Mouse (Mus musculus) CH12F3 (cell line): ENCODE data around the gene A430033K04Rik.

Experiments used
- in situ Hi-C: fragments of 300-500 bp; cut with MboI; formaldehyde crosslinking; loops from 2 replicates; pipeline ENCODE4 v1.14.3; 2020; ENCODE audit warnings: low sequenced_read_pairs

The A430033K04Rik gene

GRCm38 (mm10) chr5:138622645-138623477, at the start of gene A430033K04Rik:
Gene A430033K04Rik, plus strand, starts transcription at chr5:138622859.
- in situ Hi-C loops: no loop called here

- in situ Hi-C loops: no loop called here
Observed at GRCm38 (mm10) chr5:138587396-138587795, 35.3 kb upstream of the A430033K04Rik start.

- in situ Hi-C loops: no loop called here
Observed at GRCm38 (mm10) chr5:138618353-138618752, 4.3 kb upstream of the A430033K04Rik start.

GRCm38 (mm10) chr5:138619211-138620128, 3.2 kb upstream of the A430033K04Rik start, which contains the start of gene Zfp68:
Gene Zfp68, minus strand, starts transcription at chr5:138619761.
- in situ Hi-C loops: no loop called here

GRCm38 (mm10) chr5:138620836-138621235, 1.8 kb upstream of the A430033K04Rik start:
- in situ Hi-C loops: no loop called here

- in situ Hi-C loops: no loop called here
Observed at GRCm38 (mm10) chr5:138623478-138623875, 818 bp downstream of the A430033K04Rik start.

GRCm38 (mm10) chr5:138636486-138636885, 13.8 kb downstream of the A430033K04Rik start:
- in situ Hi-C loops: no loop called here

- in situ Hi-C loops: no loop called here
Observed at GRCm38 (mm10) chr5:138641081-138641480, 18.4 kb downstream of the A430033K04Rik start.

- in situ Hi-C loops: no loop called here
Observed at GRCm38 (mm10) chr5:138641761-138642160, 19.1 kb downstream of the A430033K04Rik start.

- in situ Hi-C loops: no loop called here
Observed at GRCm38 (mm10) chr5:138652911-138653310, 30.3 kb downstream of the A430033K04Rik start.

- in situ Hi-C loops: no loop called here
Observed at GRCm38 (mm10) chr5:138656477-138657156, 34.0 kb downstream of the A430033K04Rik start.

- in situ Hi-C loops: no loop called here
Observed at GRCm38 (mm10) chr5:138657407-138657806, 34.7 kb downstream of the A430033K04Rik start.

GRCm38 (mm10) chr5:138657854-138658253, 35.2 kb downstream of the A430033K04Rik start:
- in situ Hi-C loops: no loop called here

- in situ Hi-C loops: no loop called here
Observed at GRCm38 (mm10) chr5:138658922-138659321, 36.3 kb downstream of the A430033K04Rik start.

GRCm38 (mm10) chr5:138683023-138683766, 60.5 kb downstream of the A430033K04Rik start:
- in situ Hi-C loops: no loop called here

GRCm38 (mm10) chr5:138683821-138684220, 61.2 kb downstream of the A430033K04Rik start:
- in situ Hi-C loops: no loop called here

- in situ Hi-C loops: no loop called here
Observed at GRCm38 (mm10) chr5:138687453-138687852, 64.8 kb downstream of the A430033K04Rik start.

GRCm38 (mm10) chr5:138689254-138689653, 66.6 kb downstream of the A430033K04Rik start:
- in situ Hi-C loops: no loop called here

- in situ Hi-C loops: no loop called here
Observed at GRCm38 (mm10) chr5:138692936-138693570, 70.4 kb downstream of the A430033K04Rik start.

GRCm38 (mm10) chr5:138694036-138694435, 71.4 kb downstream of the A430033K04Rik start:
- in situ Hi-C loops: no loop called here
